ENCODE assay signal across 8 mouse cellular contexts in genomic region chr15:8451071-8451470, GRCm38 (mm10). TPM values are rescaled to one million over a fixed set of nuclear protein-coding genes. Genes with fewer than 3 reads are reported as not detected.
DNase-seq lines count a peak whose midpoint lies in the region; ATAC-seq and TF ChIP-seq lines count a peak whose summit lies in the region.

No protein-coding gene starts in this region.

- peak in 1 of 2 experiments; percentile 51; a peak in 2 of 4 replicates for TF ChIP-seq EP300 in MEL (IDR thresholded peaks at IDR 0.05; ENCODE audit: low read depth in 1 of 2, low read length in 2 of 2)

- no peaks in the 10 kb centered on the region for H3K9me3 ChIP-seq in MEL (replicated peaks; ENCODE audit: insufficient read depth, low read length)

- H3K4me3 ChIP-seq in left cerebral cortex, adult 2 months: no peak overlapping the region
- H3K4me3 ChIP-seq in MEL (ENCODE audit: control insufficient read depth in 1 of 2, insufficient read depth in 1 of 2, low read depth in 2 of 2, low read length in 2 of 2): no peak overlapping the region

- no peak for TF ChIP-seq POLR2A in MEL (IDR thresholded peaks at IDR 0.05; ENCODE audit: control insufficient read depth in 1 of 2, insufficient read depth in 1 of 2, low read depth in 1 of 2, low read length in 2 of 2, poor library complexity in 1 of 2)

- DNase-seq in left cerebral cortex, adult 2 months (ENCODE audit: extremely low spot score in 1 of 2, low spot score in 2 of 2): no peak
- no peak for DNase-seq in left cerebral cortex, adult 8-10 months (ENCODE audit: low spot score in 2 of 2)
- peak; percentile 82 for DNase-seq in MEL (ENCODE audit: low read depth, low spot score)
- DNase-seq in c-Kit-positive CD71-positive TER-119-positive erythroid progenitor cells, embryonic 14.5 days (ENCODE audit: low spot score): peak; percentile 65
- DNase-seq in lung, postnatal 10 days: peak; percentile 74
- DNase-seq in thymus, postnatal 25 days: peak; percentile 56
- no peak for DNase-seq in ovary, postnatal 36 days (ENCODE audit: low spot score)

- no peak overlapping the region for H3K9ac ChIP-seq in MEL (ENCODE audit: control insufficient read depth, low read depth, low read length, poor library complexity, severe bottlenecking)

- H3K36me3 ChIP-seq in MEL (ENCODE audit: control insufficient read depth in 1 of 2, insufficient read depth in 2 of 2, low read length in 2 of 2): peaks cover 0 to 18% of the 10 kb centered on the region in 2 experiments; a peak in 2 of 4 replicates

- H3K27me3 ChIP-seq in MEL (ENCODE audit: control insufficient read depth in 1 of 2, insufficient read depth in 2 of 2, low read length in 2 of 2): no peaks in the 10 kb centered on the region

- intact Hi-C loops in left cerebral cortex, adult 2 months (cut with DNase I): loop anchor here (5.0 kb wide), 1 partner anchor 56 kb away; no protein-coding TSS in a partner anchor

- peaks cover 19% of the 10 kb centered on the region for H3K79me2 ChIP-seq in MEL (ENCODE audit: control insufficient read depth, insufficient read depth, low read length, poor library complexity)

- peak; percentile 91 to 94 for ATAC-seq in hematopoietic stem cell, adult 5-6 weeks (replicated peaks in 1 of 2; ENCODE audit: insufficient read depth in 1 of 2, low FRiP score in 2 of 2, low TSS enrichment in 1 of 2, low read depth in 1 of 2, poor library complexity in 2 of 2, severe bottlenecking in 2 of 2)

- peak; percentile 68 for TF ChIP-seq RAD21 in MEL (IDR thresholded peaks at IDR 0.05; ENCODE audit: low read depth, low read length)

- peaks cover 6 to 26% of the 10 kb centered on the region in 2 experiments for H3K4me1 ChIP-seq in MEL (ENCODE audit: control insufficient read depth in 1 of 2, insufficient read depth in 2 of 2, low read length in 2 of 2)

- TF ChIP-seq CTCF in left cerebral cortex, adult 2 months (IDR thresholded peaks at IDR 0.05): peak; percentile 70
- TF ChIP-seq CTCF in MEL (IDR thresholded peaks at IDR 0.05 in 2 of 3, conservative IDR thresholded peaks at IDR 0.05 in 1 of 3; ENCODE audit: control insufficient read depth in 1 of 3, insufficient read depth in 1 of 3, low read depth in 2 of 3, low read length in 3 of 3, poor library complexity in 1 of 3, severe bottlenecking in 1 of 3): peak; percentile 59 to 85 (median 67)

- H3K27ac ChIP-seq in left cerebral cortex, adult 2 months: no peak overlapping the region
- no peak overlapping the region for H3K27ac ChIP-seq in MEL (ENCODE audit: control insufficient read depth, low read depth, low read length)

TF ChIP-seq in MEL, 35 proteins besides CTCF, POLR2A, EP300 and RAD21:
- TF ChIP-seq TAL1 (IDR thresholded peaks at IDR 0.05; ENCODE audit: low read length) (no peak), HCFC1 (IDR thresholded peaks at IDR 0.05; ENCODE audit: low read depth, low read length) (peak; percentile 65), MYB (IDR thresholded peaks at IDR 0.05; ENCODE audit: low read depth, low read length) (peak; percentile 58; the same call in 1 of the 2 replicates), NELFE (IDR thresholded peaks at IDR 0.05; ENCODE audit: low read depth, low read length) (no peak), ELF1 (IDR thresholded peaks at IDR 0.05; ENCODE audit: low read depth, low read length) (peak; percentile 60; the same call in 1 of the 2 replicates), TBP (IDR thresholded peaks at IDR 0.05; ENCODE audit: low read depth, low read length) (0 out of 2 replicates have a peak, but pooled peaks have one; percentile 29), KAT2A (conservative IDR thresholded peaks at IDR 0.05; ENCODE audit: low read depth, low read length) (no peak; the same call in 1 of the 2 replicates), MAX (IDR thresholded peaks at IDR 0.05; ENCODE audit: low read length) (peak; percentile 74), ZC3H11A (IDR thresholded peaks at IDR 0.05; ENCODE audit: low read depth, low read length) (0 out of 2 replicates have a peak, but pooled peaks have one; percentile 24), USF1 (IDR thresholded peaks at IDR 0.05; ENCODE audit: low read depth, low read length) (peak; percentile 93), E2F4 (IDR thresholded peaks at IDR 0.05; ENCODE audit: borderline replicate concordance, low read depth, low read length) (no peak), POLR2AphosphoS5 (IDR thresholded peaks at IDR 0.05; ENCODE audit: borderline replicate concordance, low read depth, low read length) (no peak), POLR2AphosphoS2 (IDR thresholded peaks at IDR 0.05; ENCODE audit: low read length) (no peak), MAZ (IDR thresholded peaks at IDR 0.05; ENCODE audit: low read depth, low read length) (no peak), MXI1 (IDR thresholded peaks at IDR 0.05; ENCODE audit: low read depth, low read length) (peak; percentile 51; the same call in 1 of the 2 replicates), ZKSCAN1 (IDR thresholded peaks at IDR 0.05; ENCODE audit: low read depth, low read length) (no peak), JUND (IDR thresholded peaks at IDR 0.05; ENCODE audit: low read depth, low read length) (peak; percentile 35; the same call in 1 of the 2 replicates), USF2 (IDR thresholded peaks at IDR 0.05; ENCODE audit: borderline replicate concordance in 1 of 2, insufficient read depth in 1 of 2, low read depth in 1 of 2, low read length in 2 of 2) (peak in 1 of 2 experiments; percentile 65; a peak in 2 of 4 replicates), SIN3A (IDR thresholded peaks at IDR 0.05; ENCODE audit: low read length) (peak; percentile 57; the same call in 1 of the 2 replicates), MYC (IDR thresholded peaks at IDR 0.05; ENCODE audit: low read depth, low read length) (peak; percentile 65; the same call in 1 of the 2 replicates), GABPA (IDR thresholded peaks at IDR 0.05; ENCODE audit: low read depth, low read length) (no peak), SMC3 (IDR thresholded peaks at IDR 0.05; ENCODE audit: low read depth, low read length) (peak; percentile 77), MAFK (IDR thresholded peaks at IDR 0.05; ENCODE audit: borderline replicate concordance, low read depth, low read length) (no peak), ETS1 (IDR thresholded peaks at IDR 0.05; ENCODE audit: low read depth, low read length) (peak; percentile 41; the same call in 1 of the 2 replicates)
TF ChIP-seq in MEL: peak in this region for 14.

RNA-seq across cellular contexts. Expression of gene Nipbl, which starts 6.8 kb away (rescaled TPM):
- total RNA-seq in left cerebral cortex, adult 2 months (2021): 10 to 100 TPM; 29.9 to 31.4 TPM
- 10 to 100 TPM; 27.9 to 30.5 (median 28.1) TPM for total RNA-seq in left cerebral cortex, adult 8-10 months (2022)
- total RNA-seq in MEL (2012; rRNA removed): 21.8 and 26.4 TPM in 2 replicates
- 10 to 100 TPM; 35.6 to 66.3 TPM for polyA plus RNA-seq in MEL (2012; ENCODE audit: insufficient read depth in 1 of 2, insufficient read length in 2 of 2, low read depth in 1 of 2, low replicate concordance in 2 of 2, missing spikeins in 1 of 2)
- 58.9 and 64.7 TPM in 2 replicates for total RNA-seq in hematopoietic stem cell, adult 5-6 weeks (2017)

Comparison
In these comparisons a context has a peak if more than half of its experiments do, and no peak if none do; other contexts are left out.
1. DNase-seq: peak in MEL (single experiment), c-Kit-positive CD71-positive TER-119-positive erythroid progenitor cells, embryonic 14.5 days (single experiment), lung, postnatal 10 days (single experiment) and thymus, postnatal 25 days (single experiment); none in left cerebral cortex, adult 2 months (0 of 2), left cerebral cortex, adult 8-10 months (0 of 2) and ovary, postnatal 36 days (single experiment).